Mouse (Mus musculus): ENCODE results near the gene Chd2. TPM values are rescaled to one million over a fixed set of nuclear protein-coding genes. Genes with fewer than 3 reads are reported as not detected.
"Not testable (repeated sequence)": the region's sequence is repeated elsewhere in the genome, so short reads cannot be mapped to it uniquely, and the experiment has no call there.

Gene Chd2
- polyA plus RNA-seq, 2 experiments from 2014 or later: 223 to 256 TPM

DNA sequence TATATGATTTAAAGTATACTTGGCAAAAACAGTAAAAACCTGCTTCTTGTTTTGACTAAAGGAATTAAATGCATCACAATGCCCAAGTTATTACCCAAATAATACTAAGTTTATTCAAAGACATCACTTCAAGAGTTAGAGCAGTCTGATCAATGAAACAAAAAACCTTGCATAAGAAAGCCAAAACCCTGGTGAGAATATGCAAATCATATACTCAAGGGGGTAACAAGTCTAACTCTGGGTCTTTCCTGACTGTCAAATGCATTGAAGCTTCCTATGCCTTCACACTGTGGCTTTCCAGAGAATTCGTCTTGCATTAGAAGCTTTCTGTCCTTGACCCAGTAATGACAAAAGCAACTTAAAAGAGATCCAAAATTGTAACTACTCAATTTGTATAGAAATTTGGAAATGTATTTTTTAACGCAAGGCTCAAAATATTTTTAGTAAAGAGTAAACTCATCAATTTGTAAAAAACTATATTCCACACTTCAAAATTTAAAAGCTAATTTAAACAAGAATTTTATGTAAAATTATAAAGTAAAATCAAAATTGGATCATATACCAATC lies 2.4 kb downstream of the Chd2 start:
- ATAC-seq: no peak

DNA sequence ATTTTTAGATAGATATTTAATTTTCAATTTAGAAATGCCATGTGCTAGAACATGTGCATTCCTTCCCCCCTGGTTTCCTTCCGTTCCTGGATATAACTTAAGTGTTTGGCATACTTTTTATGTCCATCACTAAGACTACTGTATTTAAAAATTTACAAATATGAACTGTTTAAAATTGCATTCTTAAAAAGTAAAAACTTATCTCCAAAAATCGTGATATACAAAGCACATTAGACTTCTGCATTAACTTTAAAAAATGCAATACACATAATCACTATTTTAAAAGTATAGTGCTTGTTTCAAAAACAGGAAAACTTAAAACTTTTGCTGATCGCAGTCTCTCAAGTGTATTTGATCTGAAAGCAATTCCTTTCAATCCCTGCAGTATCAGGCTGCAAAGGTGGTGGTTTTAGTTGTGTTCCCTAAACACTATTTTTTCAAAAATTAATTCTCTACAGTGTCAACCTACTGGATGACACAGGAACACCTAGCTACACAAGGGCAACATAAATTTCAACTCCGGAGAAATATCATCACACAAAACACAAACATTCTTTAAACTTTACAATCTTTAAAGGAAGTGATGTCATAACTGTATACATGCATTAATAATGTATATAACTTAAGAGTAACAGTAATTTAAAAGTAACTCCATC lies 3.1 kb downstream of the Chd2 start:
- no peak for ATAC-seq

DNA sequence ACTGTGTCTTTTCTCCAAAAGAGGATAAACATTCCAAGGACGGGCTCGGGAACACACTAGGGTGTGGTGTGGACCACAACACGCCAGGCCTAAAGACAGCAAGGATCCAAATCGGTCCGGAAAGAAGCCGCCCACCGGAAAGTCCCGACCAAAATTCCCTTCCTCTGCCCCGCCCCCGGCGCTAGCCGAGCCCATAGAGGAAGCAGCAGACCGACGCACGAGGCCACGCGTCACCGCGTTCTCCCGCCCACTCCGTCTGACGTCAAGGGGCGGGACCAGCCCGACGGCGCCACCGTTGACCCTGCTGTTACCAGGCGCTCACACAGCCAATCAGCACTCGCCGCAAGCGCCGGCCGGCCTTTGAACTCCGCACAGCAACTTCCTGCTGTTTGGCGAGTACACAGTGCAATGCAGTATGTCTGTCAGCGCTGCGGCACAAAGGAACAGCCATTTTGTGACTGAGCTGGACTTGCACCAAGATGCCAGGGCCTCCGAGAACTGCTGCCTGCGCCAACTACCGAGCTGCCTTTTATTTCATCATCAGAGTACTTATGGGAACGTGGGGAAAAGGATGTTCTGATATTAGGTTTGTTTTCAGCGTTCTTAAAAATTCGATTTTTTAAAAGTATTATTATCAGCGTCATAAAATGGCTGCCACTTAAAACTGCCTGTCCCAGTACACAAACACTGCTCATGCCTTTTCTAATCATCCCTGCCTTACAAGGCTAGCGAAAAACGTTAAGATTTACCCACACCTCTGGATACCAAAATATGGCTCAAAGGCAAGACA lies 3.8 kb downstream of the Chd2 start:
- peak; percentile 79 for ATAC-seq

DNA sequence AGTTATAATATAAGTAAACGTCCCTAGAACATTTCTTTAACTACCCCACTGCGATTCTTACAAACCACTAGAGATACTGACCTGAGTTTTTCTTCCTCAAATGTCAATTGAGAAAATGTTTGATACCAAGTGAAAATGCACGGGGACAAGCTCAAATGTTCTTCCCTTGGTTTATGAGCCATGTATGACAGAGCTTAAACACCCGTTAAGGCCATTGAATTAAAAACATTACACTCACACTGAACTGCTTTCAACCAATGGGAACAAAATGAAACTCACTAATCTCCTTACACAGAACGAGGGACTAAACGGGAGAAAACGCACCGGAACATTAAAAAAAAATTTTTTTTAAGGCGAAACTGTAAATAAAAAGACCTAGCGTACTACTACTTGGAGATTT lies 4.4 kb downstream of the Chd2 start:
- ATAC-seq: no peak

DNA sequence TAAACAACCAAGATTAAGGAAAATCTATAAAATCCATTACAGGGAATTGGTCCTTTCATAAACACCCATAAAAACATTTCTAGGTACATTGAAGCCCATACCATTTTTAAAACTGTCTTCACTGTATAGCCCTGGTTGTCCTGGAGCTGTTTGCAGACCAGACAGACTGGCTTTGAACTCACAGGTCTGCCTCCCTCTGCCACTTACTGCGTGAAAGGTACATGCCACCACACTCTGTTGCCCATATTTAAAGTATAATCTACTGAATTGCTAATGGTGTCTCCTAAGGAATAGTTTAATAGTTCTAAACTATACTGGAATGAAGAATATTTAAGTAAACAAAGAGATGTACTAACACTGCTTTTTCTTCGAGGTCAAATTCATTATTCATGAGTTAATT lies 5.1 kb downstream of the Chd2 start:
- no peak for ATAC-seq

DNA sequence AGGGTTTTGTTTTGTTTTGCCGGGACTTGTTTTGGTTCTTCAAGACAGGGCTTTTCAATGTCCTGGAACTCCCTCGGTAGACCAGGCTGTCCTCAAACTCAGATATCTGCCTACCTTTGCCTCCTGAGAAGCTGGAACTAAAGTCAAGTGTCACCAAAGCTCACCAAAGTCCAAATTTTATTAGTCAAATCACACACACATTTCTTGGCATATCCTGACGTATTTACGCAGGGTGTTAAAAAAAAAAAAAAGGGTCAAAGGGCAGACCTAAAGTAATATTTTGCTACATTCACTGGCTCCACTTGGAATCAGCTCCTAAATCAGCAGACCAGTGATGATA lies 5.8 kb downstream of the Chd2 start:
- no peak for ATAC-seq

DNA sequence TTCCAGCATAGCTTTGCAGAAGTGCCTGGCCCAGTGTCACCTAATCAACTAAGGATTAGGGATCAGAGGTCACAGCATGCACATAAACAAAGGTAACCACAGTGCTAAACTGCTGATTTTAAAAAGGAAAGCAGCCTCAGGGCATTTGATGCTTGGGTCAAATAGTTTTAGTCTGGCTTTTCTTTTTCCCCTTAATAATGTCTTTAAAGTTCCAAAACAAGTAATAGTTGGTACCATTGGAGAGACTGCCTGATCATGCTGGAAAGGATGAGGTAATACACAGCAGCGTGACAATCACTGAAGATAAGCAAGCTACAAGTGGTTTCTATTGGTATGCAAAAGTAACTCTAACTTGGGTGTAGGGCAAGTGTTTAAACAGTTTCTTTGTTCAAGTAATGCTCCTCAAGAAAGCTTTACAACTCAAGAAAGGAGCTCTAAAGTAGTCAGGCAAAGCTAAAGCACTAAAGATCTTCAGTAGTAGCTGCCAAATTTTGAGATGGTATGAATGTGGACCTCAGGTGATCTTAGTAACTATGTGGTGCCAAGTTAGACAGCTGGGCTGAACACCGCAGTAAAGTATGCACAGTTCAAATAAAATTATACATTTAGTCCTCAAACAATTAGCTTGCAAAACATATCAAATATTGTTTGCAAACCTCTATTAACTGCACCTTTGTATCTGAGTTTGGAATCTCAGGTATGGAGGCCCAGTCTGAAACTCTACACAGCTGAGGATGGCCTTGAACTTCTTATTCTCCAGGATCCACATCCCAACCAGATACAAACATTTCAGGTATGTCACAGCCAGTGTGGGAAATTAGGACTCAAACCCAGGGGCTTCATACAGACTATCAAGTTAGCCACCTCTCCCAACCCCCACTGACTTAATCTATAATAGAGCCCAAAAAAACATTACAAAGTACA lies 6.4 kb downstream of the Chd2 start:
- ATAC-seq: no peak

DNA sequence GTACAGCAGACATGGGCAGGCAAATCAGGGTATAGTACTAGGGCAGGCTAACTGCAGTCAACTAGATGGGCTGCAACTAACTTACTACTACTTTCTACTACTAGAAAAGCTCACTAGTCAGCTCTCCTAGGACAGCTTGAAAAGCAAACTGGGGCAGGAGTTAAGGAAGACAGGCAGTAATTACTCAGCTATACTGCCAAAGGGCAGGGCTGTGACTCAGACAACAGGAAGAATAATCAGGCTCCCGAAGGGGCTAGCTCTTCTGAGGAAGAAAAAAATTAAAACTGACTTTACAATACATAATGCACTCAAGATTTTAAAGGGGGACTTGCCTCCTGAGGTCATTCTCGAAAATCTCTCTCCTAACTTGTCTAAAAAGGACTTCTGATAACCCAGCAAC lies 8.2 kb downstream of the Chd2 start:
- ATAC-seq: no peak

DNA sequence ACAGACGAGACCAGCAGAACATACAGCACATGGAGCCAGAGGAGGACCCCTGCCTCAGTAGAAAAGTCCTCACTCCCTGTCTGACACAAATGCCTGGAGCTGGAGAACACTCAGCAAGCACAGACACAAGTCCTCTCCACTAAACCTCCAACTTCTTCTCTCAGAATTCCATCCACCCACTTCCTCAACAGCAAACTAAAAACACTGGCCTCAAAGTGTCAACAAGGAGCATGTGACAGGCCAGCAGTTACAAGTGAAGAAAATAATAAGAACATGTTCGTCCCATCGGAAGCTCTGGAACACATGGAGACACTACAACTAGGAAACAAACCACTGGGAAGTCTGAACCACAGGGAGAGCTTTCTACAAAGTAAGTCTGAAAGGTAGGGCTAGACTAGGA lies 8.7 kb downstream of the Chd2 start:
- ATAC-seq: no peak

DNA sequence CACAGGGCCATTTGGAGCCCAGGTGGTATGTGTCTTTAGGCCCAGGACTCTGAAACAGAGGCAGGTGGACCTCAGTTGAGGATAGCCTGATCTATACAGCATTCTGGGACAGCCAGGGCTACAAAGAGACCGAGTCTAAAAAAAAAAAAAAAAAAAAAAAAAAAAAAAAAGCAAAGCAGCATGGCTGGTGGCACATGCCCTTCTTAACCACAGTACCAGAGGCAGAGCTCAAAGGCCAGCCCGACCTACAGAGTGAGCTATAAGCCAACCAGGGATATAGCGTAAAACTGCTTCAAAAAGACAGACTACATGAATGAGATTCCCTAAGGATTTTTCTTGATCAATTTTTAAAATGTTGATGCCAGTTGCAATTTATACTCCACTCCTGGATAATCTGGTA lies 9.5 kb downstream of the Chd2 start:
- ATAC-seq: no peak

DNA sequence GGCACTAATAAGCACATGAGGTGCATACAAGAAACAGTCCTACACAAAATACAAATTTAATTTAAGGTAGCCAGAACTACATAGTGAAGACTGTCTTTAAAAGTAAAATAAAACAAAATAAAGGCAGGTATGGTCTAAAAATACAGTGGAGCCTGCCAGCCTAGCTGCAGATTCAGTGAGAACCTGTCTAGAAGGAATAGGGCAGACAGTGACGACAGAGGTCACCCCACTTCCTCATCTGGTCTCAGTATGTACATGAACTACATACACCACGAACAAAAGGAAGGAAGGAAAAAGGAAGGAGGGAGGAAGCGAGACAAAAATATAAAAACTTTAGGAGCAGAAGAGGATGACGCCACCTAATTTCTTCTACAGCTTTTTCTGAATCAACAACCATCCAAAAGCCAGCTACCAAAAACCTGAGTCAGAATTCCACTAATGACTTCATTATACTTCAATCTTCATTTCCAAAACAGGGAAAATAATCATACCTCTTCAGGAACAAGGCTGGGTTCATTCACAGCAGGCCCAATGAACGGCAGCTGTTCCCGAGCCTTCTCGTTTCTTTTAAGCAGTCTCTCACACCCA lies 10.0 kb downstream of the Chd2 start:
- ATAC-seq: peak; percentile 21

DNA sequence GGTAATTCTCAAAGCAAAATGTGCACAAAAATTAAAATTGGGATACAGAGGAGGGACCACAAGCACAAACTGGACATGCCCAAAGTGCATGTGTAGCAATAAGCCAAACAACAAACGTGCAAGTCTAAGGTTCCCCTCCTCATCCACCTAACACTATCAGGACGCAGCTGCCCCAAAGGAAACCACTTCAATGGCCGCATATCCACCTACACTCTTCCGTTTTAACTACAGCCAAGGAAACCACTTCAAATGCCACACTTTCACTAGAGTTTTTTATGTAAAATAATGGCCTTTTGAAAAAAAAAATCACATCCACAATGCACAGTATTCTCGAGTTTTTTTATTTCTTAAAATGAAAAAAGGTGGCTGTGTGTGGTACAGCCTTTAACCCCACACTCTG lies 10.8 kb downstream of the Chd2 start:
- peak; percentile 58 for ATAC-seq

DNA sequence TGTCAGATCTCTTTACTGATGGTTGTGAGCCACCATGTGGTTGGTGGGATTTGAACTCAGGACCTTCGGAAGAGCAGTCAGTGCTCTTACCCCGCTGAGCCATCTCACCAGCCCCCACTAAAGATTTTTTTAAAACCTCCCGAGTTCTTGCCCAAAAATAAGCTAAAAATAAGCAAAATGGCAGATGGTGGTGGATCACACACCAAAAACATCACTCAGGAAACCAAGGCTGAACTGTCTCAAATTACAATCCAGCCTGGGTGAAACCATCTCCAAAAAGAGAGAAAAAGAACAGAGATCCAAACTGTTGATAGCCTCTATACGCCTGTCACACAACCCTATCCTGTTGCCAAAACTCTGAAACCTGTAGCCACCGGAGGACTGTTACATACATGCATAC lies 11.5 kb downstream of the Chd2 start:
- peak; percentile 17 for ATAC-seq

DNA sequence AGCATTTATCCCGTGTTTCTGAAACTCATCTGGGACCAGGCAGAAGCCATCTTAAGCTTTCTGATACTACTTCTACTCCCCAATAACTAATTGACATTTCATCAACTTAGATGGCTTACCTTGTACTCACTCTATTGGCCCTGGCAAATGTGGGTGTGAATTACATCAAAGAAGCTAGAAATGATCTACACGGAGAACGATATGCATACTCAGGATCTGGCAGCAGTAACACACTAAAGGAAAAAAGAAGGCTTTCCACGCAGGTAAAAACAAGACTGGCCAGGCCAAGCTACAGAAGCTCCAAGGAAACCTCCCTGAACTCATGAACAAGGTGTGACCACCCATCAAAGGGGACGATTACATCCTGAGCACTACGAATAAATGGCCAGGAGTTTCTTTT lies 12.4 kb downstream of the Chd2 start:
- no peak for ATAC-seq

DNA sequence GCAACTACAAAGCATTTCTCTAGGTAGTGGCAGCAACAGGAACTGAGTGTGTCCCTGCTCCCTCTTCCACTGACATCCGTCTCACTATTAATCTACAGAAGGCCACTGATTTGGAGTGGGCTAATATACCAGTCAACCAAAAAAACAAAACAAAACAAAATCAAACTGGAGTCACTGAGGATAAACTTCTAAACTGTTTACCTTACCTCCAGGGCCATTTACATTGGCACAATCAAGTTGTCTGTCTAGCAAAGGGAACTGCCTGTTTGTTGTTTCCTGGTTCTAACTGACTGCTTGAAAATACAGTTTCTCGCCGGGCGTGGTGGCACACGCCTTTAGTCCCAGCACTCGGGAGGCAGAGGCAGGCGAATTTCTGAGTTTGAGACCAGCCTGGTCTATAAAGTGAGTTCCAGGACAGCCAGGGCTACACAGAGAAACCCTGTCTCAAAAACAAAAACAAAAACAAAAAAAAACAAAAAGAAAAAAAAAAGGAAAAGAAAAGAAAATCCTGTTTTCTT lies 13.2 kb downstream of the Chd2 start:
- not testable (repeated sequence) for ATAC-seq

DNA sequence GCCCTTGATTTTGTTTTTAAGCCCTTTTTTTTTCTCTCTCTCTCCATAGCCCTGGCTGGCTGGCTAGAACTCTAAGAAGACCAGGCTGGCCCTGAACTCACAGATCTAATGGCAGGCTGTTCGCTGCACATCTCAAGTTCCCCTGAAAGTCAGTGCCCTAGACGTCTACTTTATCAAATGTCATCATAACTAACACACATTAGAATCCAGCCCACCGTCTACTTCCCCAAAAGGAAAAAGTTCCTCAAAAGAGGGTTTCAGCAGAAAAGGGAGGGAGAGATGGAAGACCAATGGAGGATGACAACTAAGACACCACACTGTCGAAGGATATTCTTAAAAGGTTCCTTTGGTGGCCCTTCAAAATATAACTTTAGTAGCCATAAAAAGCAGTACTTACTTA lies 14.4 kb downstream of the Chd2 start:
- ATAC-seq: no peak

DNA sequence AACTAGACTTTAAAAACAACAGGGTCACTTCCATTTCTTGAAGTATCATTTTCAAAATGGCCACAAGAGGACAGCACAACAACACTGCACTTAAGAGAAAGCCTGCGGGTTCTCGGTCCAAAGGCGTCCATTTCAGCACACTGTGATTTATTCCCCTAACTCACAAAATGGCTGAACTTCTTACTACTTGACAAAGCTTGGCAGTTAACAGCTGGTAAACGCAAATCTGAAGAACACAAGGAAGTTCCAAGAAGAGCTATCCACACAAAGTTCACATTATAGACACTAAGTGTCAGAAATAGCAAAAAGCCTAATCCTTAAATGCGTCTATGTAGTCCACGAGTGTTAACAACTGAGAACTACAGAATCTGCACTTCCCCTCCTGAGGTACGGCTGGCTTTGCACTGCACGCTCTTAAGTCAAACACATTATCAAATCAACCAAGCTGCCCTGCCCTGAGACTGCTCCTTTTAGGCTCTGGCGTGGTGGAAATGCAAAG lies 17.1 kb downstream of the Chd2 start:
- peak; percentile 70 for ATAC-seq

DNA sequence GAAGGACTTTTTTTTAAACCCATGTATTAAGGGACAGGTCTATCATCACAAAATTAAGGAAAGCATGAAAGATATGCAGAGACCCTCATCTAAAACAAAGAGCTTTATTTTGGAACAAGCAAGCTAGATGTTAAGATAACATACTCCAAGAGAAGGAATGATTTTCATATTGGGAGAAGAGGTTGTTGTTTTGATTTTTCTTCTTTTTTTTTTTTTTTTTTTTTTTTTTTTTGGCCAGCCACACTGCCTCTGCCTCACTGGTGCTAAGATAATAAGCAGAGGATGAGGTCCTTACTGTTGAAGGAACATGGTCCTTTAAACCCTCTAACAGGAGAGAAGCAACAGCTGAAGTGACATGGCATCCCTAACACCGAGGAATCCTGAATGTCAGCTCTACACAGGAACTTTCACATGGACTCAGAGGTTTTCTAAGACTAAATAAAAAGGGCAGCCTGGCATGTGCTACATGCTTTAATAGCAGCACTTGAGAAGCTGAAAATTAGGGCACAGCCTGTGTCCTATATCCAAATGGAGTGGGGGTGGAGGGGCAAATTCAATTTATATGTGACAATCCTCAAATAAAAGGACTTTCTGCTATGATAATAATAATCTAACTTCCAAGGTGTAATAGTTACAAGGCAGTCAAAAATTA lies 17.9 kb downstream of the Chd2 start:
- no peak for ATAC-seq

DNA sequence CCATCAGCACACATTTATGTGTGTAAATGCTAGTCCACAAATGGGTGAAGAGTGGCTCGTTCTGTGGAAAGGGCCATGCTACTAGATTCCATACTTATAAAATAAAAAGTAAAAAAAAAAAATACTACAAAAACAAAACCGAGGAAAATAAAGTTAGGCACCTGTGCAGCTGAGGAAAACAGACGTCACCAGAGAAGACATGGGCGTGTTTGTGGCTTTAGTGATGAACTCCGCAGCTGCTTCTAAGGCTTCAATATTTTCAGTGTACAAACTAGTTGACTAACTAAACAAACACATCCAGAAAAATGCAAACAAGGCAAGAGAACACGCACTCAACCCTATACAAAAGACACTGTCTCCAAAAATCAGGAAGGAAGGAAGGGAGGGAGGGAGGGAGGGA lies 18.4 kb downstream of the Chd2 start:
- ATAC-seq: peak; percentile 68

DNA sequence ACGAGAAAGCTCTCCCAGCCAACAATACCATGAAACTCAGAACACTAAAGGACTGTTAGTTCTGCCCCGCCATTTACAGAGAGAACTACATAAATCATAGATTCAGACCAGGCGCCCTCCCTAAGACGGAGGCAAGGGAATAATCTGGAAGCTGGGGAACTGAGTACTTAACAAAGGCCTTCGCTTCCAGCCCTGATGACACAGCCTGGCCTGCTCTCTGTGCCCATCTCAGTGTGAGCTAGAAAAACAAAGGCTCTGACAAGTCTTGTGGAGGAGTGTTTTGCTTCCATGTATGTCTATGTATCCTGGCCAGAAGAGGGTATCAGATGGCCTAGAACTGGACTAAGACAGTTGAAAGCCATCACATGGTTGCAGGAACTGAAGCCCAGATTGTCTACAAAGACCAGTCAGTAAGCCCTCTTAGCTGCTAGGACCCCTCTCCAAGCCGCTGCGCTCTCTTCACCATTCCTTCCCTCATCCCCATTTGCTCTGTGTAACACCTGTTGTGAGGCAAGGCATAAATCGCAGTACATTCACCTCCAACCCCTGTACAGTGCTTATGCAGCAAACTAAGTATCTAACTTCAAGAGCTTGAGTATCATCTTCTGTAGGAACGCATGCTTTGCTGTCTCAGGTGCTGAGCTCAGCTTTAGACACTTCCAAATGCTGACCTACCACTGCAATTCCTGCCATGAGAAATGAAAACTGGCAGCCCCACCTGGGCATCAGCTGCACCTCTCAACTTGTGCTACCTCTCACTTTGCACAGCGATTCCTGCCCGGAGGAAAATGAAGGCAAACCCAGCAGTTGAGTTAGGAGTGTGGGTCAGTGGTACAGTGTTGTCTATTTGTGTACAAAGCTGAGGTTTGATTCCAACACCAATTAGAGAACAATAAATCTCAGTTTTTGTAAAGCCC lies 20.1 kb downstream of the Chd2 start:
- ATAC-seq: no peak

DNA sequence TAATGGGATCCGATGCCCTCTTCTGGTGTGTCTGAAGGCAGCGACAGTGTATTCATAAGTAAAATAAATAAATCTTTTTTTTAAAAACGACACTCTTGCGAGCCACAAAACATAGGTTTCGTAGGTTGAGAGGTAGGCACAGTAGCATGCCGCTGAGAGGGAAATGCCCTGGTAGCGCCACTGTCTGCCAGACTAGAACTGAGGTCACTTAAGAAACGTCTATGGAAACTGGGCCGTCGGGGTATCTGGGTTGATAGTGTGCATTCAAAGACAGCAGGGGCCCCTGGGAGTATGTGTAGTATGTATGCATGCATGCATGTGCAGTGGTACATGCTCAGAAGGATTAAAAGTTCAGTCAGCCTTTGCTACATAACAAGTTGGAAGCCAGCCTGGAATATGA lies 21.4 kb downstream of the Chd2 start:
- ATAC-seq: no peak

All from CD4-positive, CD25-positive, alpha-beta regulatory T cell, adult 4 months (primary cell).